Mouse (Mus musculus): ENCODE data around the gene Gramd4.

DNA sequence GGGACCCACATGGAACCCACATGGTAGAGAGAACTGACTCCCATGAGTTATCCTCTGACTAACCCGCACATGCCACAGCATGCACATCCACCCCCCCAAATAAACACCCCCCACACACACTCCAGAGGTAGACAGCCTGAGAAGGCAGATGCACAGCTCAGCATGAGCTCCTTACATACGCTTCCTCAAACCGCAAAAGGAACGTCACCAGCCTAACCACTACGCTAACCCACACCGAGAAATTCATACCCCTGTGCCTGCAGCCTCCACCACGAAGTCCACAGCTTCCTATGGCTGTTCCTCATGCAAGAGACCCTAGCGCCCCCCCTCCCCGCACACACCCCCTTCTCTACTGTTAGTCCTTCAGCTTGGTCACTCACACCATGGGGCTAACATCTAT is 35.5 kb upstream of the Gramd4 start:
- no peak for TF ChIP-seq USF1 (IDR thresholded peaks at IDR 0.05; ENCODE audit: low read depth, low read length)
- no peak for TF ChIP-seq SMC3 (IDR thresholded peaks at IDR 0.05; ENCODE audit: low read depth, low read length)
- TF ChIP-seq ZC3H11A (IDR thresholded peaks at IDR 0.05; ENCODE audit: low read depth, low read length), result no peak
- TF ChIP-seq CTCF (conservative IDR thresholded peaks at IDR 0.05 in 1 of 2, IDR thresholded peaks at IDR 0.05 in 1 of 2; ENCODE audit: low read depth in 2 of 2, low read length in 2 of 2), result no peak
- TF ChIP-seq NELFE (IDR thresholded peaks at IDR 0.05; ENCODE audit: low read depth, low read length), result no peak
- TF ChIP-seq POLR2A (IDR thresholded peaks at IDR 0.05; ENCODE audit: low read depth, low read length), result no peak
- no peak for TF ChIP-seq MAZ (IDR thresholded peaks at IDR 0.05; ENCODE audit: low read depth, low read length)
- TF ChIP-seq MAX (IDR thresholded peaks at IDR 0.05; ENCODE audit: low read length), result no peak
